Mouse (Mus musculus) heart, embryonic 11.5 days (tissue): ENCODE measurements around the gene A1bg. TPM values are rescaled to one million over a fixed set of nuclear protein-coding genes. Genes with fewer than 3 reads are reported as not detected.

Source experiments
- ATAC-seq: fragments of 200-750 bp; cut with Nextera tagmentation; replicated peaks from 2 replicates; pipeline ENCODE4 v1.8.0; 2017; ENCODE audit warnings: moderate library complexity; ENCODE audit not compliant: insufficient number of reproducible peaks, low FRiP score, low TSS enrichment
- H3K27ac ChIP-seq: fragments of 300-500 bp; sonication (generic); 2 replicates; pipeline ENCODE4 v1.5.1; 2014; ENCODE audit warnings: mild to moderate bottlenecking, low read depth, low read length
- H3K27me3 ChIP-seq: fragments of 300-500 bp; sonication (generic); 2 replicates; pipeline ENCODE4 v1.6.1; 2014; ENCODE audit warnings: mild to moderate bottlenecking, low read length, mixed read lengths; ENCODE audit not compliant: control insufficient read depth, insufficient read depth
- H3K36me3 ChIP-seq: fragments of 300-500 bp; sonication (generic); 2 replicates; pipeline ENCODE4 v1.6.1; 2014; ENCODE audit warnings: mild to moderate bottlenecking, low read length, moderate library complexity, mixed read lengths; ENCODE audit not compliant: control insufficient read depth, insufficient read depth
- H3K4me1 ChIP-seq: fragments of 300-500 bp; sonication (generic); 2 replicates; pipeline ENCODE4 v1.6.1; 2014; ENCODE audit warnings: low read length; ENCODE audit not compliant: control insufficient read depth, insufficient read depth
- H3K4me2 ChIP-seq: fragments of 300-500 bp; sonication (generic); 2 replicates; pipeline ENCODE4 v1.6.1; 2014; ENCODE audit warnings: mild to moderate bottlenecking, moderate library complexity
- H3K4me3 ChIP-seq: fragments of 300-500 bp; sonication (generic); 2 replicates; pipeline ENCODE4 v1.5.1; 2014; ENCODE audit warnings: low read depth, low read length
- H3K9ac ChIP-seq: fragments of 300-500 bp; sonication (generic); 2 replicates; pipeline ENCODE4 v1.6.1; 2014; ENCODE audit warnings: mild to moderate bottlenecking, low read depth, low read length, moderate library complexity
- H3K9me3 ChIP-seq: fragments of 300-500 bp; sonication (generic); replicated peaks from 2 replicates; pipeline ENCODE4 v1.6.1; 2016; ENCODE audit warnings: low read length; ENCODE audit not compliant: control insufficient read depth
- WGBS: fragments of 180-500 bp; shearing (Covaris S2); extraction: QIAGEN DNeasy Blood & Tissue Kit; methylation state at CpG from one replicate; pipeline ENCODE4 v1.1.7; 2014; ENCODE audit not compliant: insufficient replicate concordance; 5-methylcytosine and 5-hydroxymethylcytosine counted together
- polyA plus RNA-seq: library from polyadenylated mRNA; unstranded; fragments of >200 nt; fragmentation: Nextera tagmentation; extraction: Ambion mirVana; gene quantifications from 2 replicates; pipeline ENCODE4 v1.2.1, GENCODE M21; 2014

The A1bg gene
- polyA plus RNA-seq, 1 experiment from 2014 or later: not detected

GRCm38 (mm10) chr15:60888724-60889123 is 34.1 kb downstream of the A1bg start:
- ATAC-seq: no peak
- no peak overlapping the region for H3K9ac ChIP-seq
- peaks cover 3% of the 10 kb centered on the region; the same call in 1 of the 2 replicates for H3K4me1 ChIP-seq
- WGBS: 80% methylated on average over 2 of the region's 2 CpGs
- no peaks in the 10 kb centered on the region for H3K36me3 ChIP-seq
- H3K4me3 ChIP-seq: no peak overlapping the region
- no peaks in the 10 kb centered on the region for H3K9me3 ChIP-seq
- H3K27me3 ChIP-seq: no peaks in the 10 kb centered on the region
- no peak overlapping the region for H3K27ac ChIP-seq
- no peak overlapping the region for H3K4me2 ChIP-seq

- no peaks in the 10 kb centered on the region for H3K9me3 ChIP-seq
- no peak for ATAC-seq
- no peaks in the 10 kb centered on the region for H3K27me3 ChIP-seq
- no peak overlapping the region for H3K9ac ChIP-seq
- no peaks in the 10 kb centered on the region for H3K36me3 ChIP-seq
- WGBS: 73% methylated on average over 6 of the region's 6 CpGs
- no peak overlapping the region for H3K4me2 ChIP-seq
- H3K4me3 ChIP-seq: no peak overlapping the region
- H3K4me1 ChIP-seq: no peaks in the 10 kb centered on the region
- no peak overlapping the region for H3K27ac ChIP-seq
Measured at GRCm38 (mm10) chr15:60875721-60876120, 47.1 kb downstream of the A1bg start.

- H3K27me3 ChIP-seq: no peaks in the 10 kb centered on the region
- ATAC-seq: no peak
- H3K9me3 ChIP-seq: no peaks in the 10 kb centered on the region
- H3K4me1 ChIP-seq: no peaks in the 10 kb centered on the region
- H3K27ac ChIP-seq: no peak overlapping the region
- H3K9ac ChIP-seq: no peak overlapping the region
- WGBS: 83% methylated on average over 3 of the region's 3 CpGs
- H3K36me3 ChIP-seq: no peaks in the 10 kb centered on the region
- no peak overlapping the region for H3K4me3 ChIP-seq
- no peak overlapping the region for H3K4me2 ChIP-seq
Measured at GRCm38 (mm10) chr15:60862417-60862816, 60.4 kb downstream of the A1bg start.

GRCm38 (mm10) chr15:60855112-60855511 is 67.7 kb downstream of the A1bg start:
- no peak for ATAC-seq
- WGBS: 92% methylated on average over 1 of the region's 1 CpGs

DNA sequence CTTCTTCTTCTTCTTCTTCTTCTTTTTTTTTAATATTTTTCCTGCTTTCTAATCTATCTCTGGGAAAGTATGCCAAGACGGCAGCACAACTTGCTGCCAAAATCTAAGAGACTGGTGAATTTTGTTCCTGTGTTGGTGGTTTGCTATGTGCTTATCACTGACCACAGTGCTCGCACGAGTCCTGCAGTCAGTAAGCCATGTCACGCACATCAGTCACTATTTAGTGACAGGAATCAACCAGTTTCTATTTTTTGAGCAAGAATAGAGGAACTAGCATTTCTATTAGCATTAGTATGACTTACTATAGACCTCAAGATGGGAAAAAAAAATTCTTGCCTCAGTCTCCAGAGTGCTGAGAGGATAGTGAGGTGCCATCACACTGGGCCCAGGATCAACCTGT is 68.7 kb downstream of the A1bg start:
- H3K27ac ChIP-seq: 0 out of 2 replicates have a peak overlapping the region, but pooled peaks have one; percentile 30
- ATAC-seq: no peak
- WGBS: 61% methylated on average over 4 of the region's 4 CpGs

More at GRCm38 (mm10) chr15:60855112-60855511, 67.7 kb downstream of the A1bg start:
- H3K9me3 ChIP-seq: no peaks in the 10 kb centered on the region
- H3K27ac ChIP-seq: no peak overlapping the region
- H3K27me3 ChIP-seq: no peaks in the 10 kb centered on the region
- no peak overlapping the region for H3K4me2 ChIP-seq
- no peak overlapping the region for H3K9ac ChIP-seq
- peaks cover 8% of the 10 kb centered on the region for H3K4me1 ChIP-seq
- H3K4me3 ChIP-seq: no peak overlapping the region
- H3K36me3 ChIP-seq: no peaks in the 10 kb centered on the region

GRCm38 (mm10) chr15:60853231-60853999 is 69.4 kb downstream of the A1bg start, which contains the start of gene Fam84b:
TSS of gene Fam84b (minus strand) at chr15:60853778.
- 25% methylated on average over 17 of the region's 17 CpGs for WGBS
- H3K27me3 ChIP-seq: no peaks in the 10 kb centered on the region
- no peak within 1 kb of the TSS for H3K9ac ChIP-seq
- H3K4me2 ChIP-seq: peak within 1 kb of the TSS; percentile 25; the same call in 1 of the 2 replicates
- no peaks in the 10 kb centered on the region for H3K36me3 ChIP-seq
- peaks cover 12% of the 10 kb centered on the region for H3K4me1 ChIP-seq
- peak within 1 kb of the TSS; percentile 30; the same call in 1 of the 2 replicates for H3K27ac ChIP-seq
- ATAC-seq: no peak; the same call in 1 of the 2 replicates
- H3K9me3 ChIP-seq: no peaks in the 10 kb centered on the region
- no peak within 1 kb of the TSS for H3K4me3 ChIP-seq

More for the DNA sequence above, 68.7 kb downstream of the A1bg start:
- Histone ChIP-seq H3K9me3 (no peaks in the 10 kb centered on the region), H3K9ac (no peak overlapping the region), H3K4me1 (peaks cover 12% of the 10 kb centered on the region), H3K36me3 (no peaks in the 10 kb centered on the region), H3K27me3 (no peaks in the 10 kb centered on the region), H3K4me3 (no peak overlapping the region), H3K4me2 (no peak overlapping the region)

DNA sequence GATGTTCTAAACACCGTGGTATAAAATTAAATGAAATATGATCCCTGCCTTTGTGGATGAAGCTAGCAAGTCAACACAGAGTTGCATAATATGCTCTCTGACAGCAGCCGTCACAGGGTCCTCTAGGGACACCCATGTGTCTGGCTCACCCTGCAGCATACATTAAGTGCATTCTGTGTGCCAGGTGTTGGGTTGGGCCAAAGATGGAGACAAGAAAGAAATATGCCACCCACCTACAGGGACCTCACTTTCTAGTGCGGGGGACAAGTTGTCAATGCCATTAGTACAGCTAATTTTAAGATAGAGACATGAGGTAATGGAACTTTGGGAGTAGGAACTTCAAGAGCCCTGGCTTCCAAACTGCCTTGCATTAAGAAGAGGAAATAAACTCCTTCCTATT is 74.2 kb downstream of the A1bg start:
- ATAC-seq: no peak

More for the DNA sequence above, 74.2 kb downstream of the A1bg start:
- H3K36me3 ChIP-seq: no peaks in the 10 kb centered on the region
- no peak overlapping the region for H3K27ac ChIP-seq
- H3K9ac ChIP-seq: no peak overlapping the region
- H3K4me3 ChIP-seq: no peak overlapping the region
- H3K4me2 ChIP-seq: no peak overlapping the region
- 76% methylated on average over 3 of the region's 3 CpGs for WGBS
- no peaks in the 10 kb centered on the region for H3K27me3 ChIP-seq
- peaks cover 18% of the 10 kb centered on the region for H3K4me1 ChIP-seq
- H3K9me3 ChIP-seq: no peaks in the 10 kb centered on the region
